Mouse (Mus musculus) C3H10T1/2 (cell line): ENCODE measurements around the gene Fam205a4. TPM values are rescaled to one million over a fixed set of nuclear protein-coding genes. Genes with fewer than 3 reads are reported as not detected.

Experiments used
- polyA plus RNA-seq, 2 experiments: library from polyadenylated mRNA; unstranded; fragments of >200 nt; fragmentation: generic; extraction: Trizol; gene quantifications; one replicate each; pipeline ENCODE4 v1.2.1; 2012; ENCODE audit warnings: missing spikeins in 2 of 2

Fam205a4 gene
- not detected for polyA plus RNA-seq

GRCm38 (mm10) chr4:41965758-41966157 is at the start of gene Fam205a4:
Fam205a4 (plus strand) TSS chr4:41966058.

GRCm38 (mm10) chr4:41941272-41941671 is 24.6 kb upstream of the Fam205a4 start, which contains the start of gene Gm20878:
Gm20878 (plus strand) TSS chr4:41941572.

Other genes with a start within 250 kb of the Fam205a4 start
- gene Dctn3, start 242.9 kb upstream of the Fam205a4 start, polyA plus RNA-seq, result 100 to 1,000 TPM; 122 to 198 TPM
- gene Arid3c, start 234.9 kb upstream of the Fam205a4 start, polyA plus RNA-seq, result not detected
- 10 to 100 TPM; 20.2 to 55.7 TPM for gene Galt, start 210.8 kb upstream of the Fam205a4 start, polyA plus RNA-seq
- gene Sigmar1, start 209.9 kb upstream of the Fam205a4 start, polyA plus RNA-seq, result 100 to 1,000 TPM in 1 of 2 experiments, 10 to 100 TPM in 1; 77.0 to 110 TPM
- gene Ccl27a, start 191.8 kb upstream of the Fam205a4 start, polyA plus RNA-seq, result under 1 TPM in 1 of 2 experiments, not detected in 1; 0.30 TPM
- gene Gm21541, start 62.4 kb upstream of the Fam205a4 start, polyA plus RNA-seq, result not detected
- not detected for gene Gm20878, start 24.5 kb upstream of the Fam205a4 start, polyA plus RNA-seq
- not detected for gene Gm21093, start 68.7 kb downstream of the Fam205a4 start, polyA plus RNA-seq
- gene Gm3893, start 125.1 kb downstream of the Fam205a4 start, polyA plus RNA-seq, result not detected
- gene Gm13304, start 148.8 kb downstream of the Fam205a4 start, polyA plus RNA-seq, result not detected
- gene Gm13306, start 187.4 kb downstream of the Fam205a4 start, polyA plus RNA-seq, result not detected
- gene Gm13305, start 202.5 kb downstream of the Fam205a4 start, polyA plus RNA-seq, result under 1 TPM in 1 of 2 experiments, not detected in 1; 0.06 TPM